Mouse (Mus musculus) hindbrain, postnatal 0 days (tissue): ENCODE measurements around the gene Tlr8. TPM values are rescaled to one million over a fixed set of nuclear protein-coding genes. Genes with fewer than 3 reads are reported as not detected.

Source experiments
- ATAC-seq: fragments of 200-750 bp; cut with Nextera tagmentation; 2 replicates; pipeline ENCODE4 v1.8.0; 2017; ENCODE audit warnings: mild to moderate bottlenecking, moderate TSS enrichment, moderate library complexity
- DNase-seq: peaks from one replicate; pipeline ENCODE4 v3.0.0-alpha.2; 2015; ENCODE audit warnings: low spot score
- H3K27ac ChIP-seq: fragments of 300-500 bp; sonication (generic); 2 replicates; pipeline ENCODE4 v1.5.1; 2014; ENCODE audit warnings: mild to moderate bottlenecking
- H3K27me3 ChIP-seq: fragments of 300-500 bp; sonication (generic); 2 replicates; pipeline ENCODE4 v1.6.1; 2014; ENCODE audit warnings: low read length, mixed read lengths; ENCODE audit not compliant: insufficient read depth
- H3K36me3 ChIP-seq: fragments of 300-500 bp; sonication (generic); 2 replicates; pipeline ENCODE4 v1.6.1; 2014; ENCODE audit warnings: low read length, mixed read lengths; ENCODE audit not compliant: insufficient read depth
- H3K4me1 ChIP-seq: fragments of 300-500 bp; sonication (generic); 2 replicates; pipeline ENCODE4 v1.6.1; 2014; ENCODE audit warnings: antibody characterized with exemption, low read length, mixed read lengths; ENCODE audit not compliant: insufficient read depth
- H3K4me2 ChIP-seq: fragments of 300-500 bp; sonication (generic); 2 replicates; pipeline ENCODE4 v1.6.1; 2014; ENCODE audit warnings: low read depth, mild to moderate bottlenecking, low read length, moderate library complexity, mixed read lengths
- H3K4me3 ChIP-seq: fragments of 300-500 bp; sonication (generic); 2 replicates; pipeline ENCODE4 v1.5.1; 2014; ENCODE audit warnings: low read length
- H3K9ac ChIP-seq: fragments of 300-500 bp; sonication (generic); replicated peaks from 2 replicates; pipeline ENCODE4 v1.6.1; 2014; ENCODE audit warnings: mild to moderate bottlenecking, low read length, moderate library complexity, mixed read lengths
- H3K9me3 ChIP-seq: fragments of 300-500 bp; sonication (generic); 2 replicates; pipeline ENCODE4 v1.6.1; 2016; ENCODE audit warnings: low read length, mixed read lengths
- CTCF ChIP-seq: IDR thresholded peaks from 2 replicates; pipeline ENCODE4 v1.5.1; 2016; ENCODE audit warnings: antibody characterized with exemption, control low read depth, low read depth
- WGBS: fragments of 180-500 bp; shearing (Covaris S2); extraction: QIAGEN DNeasy Blood & Tissue Kit; methylation state at CpG from one replicate; pipeline ENCODE4 v1.1.7; 2014; 5-methylcytosine and 5-hydroxymethylcytosine counted together
- polyA plus RNA-seq: library from polyadenylated mRNA; unstranded; fragments of >200 nt; fragmentation: Nextera tagmentation; extraction: Ambion mirVana; gene quantifications from 2 replicates; pipeline ENCODE4 v1.2.1, GENCODE M21; 2015
- total RNA-seq: library from RNA; depleted of rRNA; stranded (reverse); fragments of >200 nt; gene quantifications from 2 replicates; pipeline ENCODE4 v1.2.3, GENCODE M21; 2014; rRNA removed

Tlr8 gene
- total and polyA plus RNA-seq, 2 experiments from 2014 or later: 0.10 to 0.26 TPM

DNA sequence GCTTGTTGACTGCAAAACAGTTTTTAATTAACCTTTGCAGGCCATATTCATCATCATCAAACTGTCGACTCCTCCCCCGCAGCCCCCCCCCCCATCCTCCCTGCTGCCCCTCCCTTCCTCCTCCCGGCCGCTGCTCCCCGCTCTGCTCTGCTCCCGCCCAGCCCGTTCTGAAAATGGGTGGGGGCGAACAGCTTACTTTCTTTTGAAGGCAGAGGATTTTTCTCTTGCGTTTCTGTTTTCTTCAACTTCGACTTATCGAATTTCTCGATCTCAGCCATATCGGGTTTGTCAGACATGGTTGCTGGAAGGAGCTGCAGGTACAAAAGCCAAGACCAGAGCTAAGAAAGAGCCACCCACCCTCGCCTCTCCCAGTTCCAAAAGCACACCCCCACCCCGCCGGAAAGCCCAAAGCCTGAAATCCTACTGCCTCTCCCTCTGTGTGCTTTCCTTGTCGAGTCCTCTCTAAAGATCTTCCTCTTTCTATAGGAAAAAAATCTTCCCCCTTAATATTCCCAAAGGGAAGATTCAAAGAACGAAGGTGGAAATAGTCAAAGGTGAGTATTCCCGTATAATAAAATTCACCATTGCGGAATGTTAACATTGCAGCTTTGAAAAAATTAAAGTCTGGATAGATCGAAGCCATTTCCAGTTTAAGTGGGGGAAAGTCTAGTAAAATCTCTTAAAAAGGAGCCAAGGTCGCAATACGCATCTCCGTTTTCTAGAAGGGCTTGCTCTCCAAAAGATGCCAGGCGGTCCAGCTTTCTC lies 56.2 kb downstream of the Tlr8 start:
- Histone ChIP-seq H3K9me3 (no peaks in the 10 kb centered on the region), H3K9ac (peak overlapping the region; percentile 75), H3K27ac (peak overlapping the region; percentile 86), H3K4me2 (peak overlapping the region; percentile 61), H3K4me3 (peak overlapping the region; percentile 56), H3K27me3 (no peaks in the 10 kb centered on the region; the same call in 1 of the 2 replicates), H3K36me3 (no peaks in the 10 kb centered on the region), H3K4me1 (no peaks in the 10 kb centered on the region; the same call in 1 of the 2 replicates)
- no peak for TF ChIP-seq CTCF
- peak; percentile 62 for DNase-seq
- WGBS: 29% methylated on average over 25 of the region's 25 CpGs
- ATAC-seq: no peak

DNA sequence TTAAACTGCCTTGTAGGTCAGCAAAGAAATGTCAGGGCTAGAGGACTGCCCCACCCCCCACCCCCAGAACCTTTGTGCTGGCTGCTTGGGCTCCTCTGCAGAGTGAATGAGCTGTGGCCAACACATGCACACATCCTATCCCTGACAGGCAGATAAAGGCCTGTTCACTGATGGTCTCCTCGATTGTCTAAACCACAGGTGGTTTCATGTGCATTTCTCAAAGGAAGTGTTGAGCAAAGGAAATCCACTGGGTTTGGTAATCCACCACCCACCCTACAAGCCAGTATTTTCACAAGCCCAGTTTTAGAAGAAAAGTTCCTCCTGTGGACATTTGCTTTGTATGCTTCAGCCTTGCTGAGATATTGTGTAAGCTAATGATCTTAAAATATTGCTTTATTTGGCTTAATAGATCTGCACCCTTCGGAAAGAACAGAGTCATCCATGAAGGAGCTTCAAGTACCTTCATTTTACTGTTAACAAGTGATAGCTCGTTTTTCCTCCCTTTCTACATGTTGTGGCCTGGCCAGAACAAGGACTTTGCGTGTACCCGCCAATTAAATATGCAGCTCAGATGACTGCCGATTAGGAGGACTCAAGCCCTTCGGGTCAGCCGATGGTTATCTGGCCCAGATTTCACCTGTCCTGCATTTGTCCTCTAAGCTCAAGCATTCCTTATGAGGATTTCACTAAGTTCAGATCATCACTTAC lies 58.2 kb downstream of the Tlr8 start:
- H3K9me3 ChIP-seq: no peaks in the 10 kb centered on the region
- peak overlapping the region; percentile 61 for H3K4me2 ChIP-seq
- no peaks in the 10 kb centered on the region; the same call in 1 of the 2 replicates for H3K4me1 ChIP-seq
- 59% methylated on average over 8 of the region's 8 CpGs for WGBS
- no peak for TF ChIP-seq CTCF
- H3K4me3 ChIP-seq: 0 out of 2 replicates have a peak overlapping the region, but pooled peaks have one; percentile 56
- H3K27ac ChIP-seq: no peak overlapping the region
- no peaks in the 10 kb centered on the region for H3K36me3 ChIP-seq
- DNase-seq (no peak), ATAC-seq (no peak)
- H3K9ac ChIP-seq: no peak overlapping the region
- no peaks in the 10 kb centered on the region; the same call in 1 of the 2 replicates for H3K27me3 ChIP-seq

DNA sequence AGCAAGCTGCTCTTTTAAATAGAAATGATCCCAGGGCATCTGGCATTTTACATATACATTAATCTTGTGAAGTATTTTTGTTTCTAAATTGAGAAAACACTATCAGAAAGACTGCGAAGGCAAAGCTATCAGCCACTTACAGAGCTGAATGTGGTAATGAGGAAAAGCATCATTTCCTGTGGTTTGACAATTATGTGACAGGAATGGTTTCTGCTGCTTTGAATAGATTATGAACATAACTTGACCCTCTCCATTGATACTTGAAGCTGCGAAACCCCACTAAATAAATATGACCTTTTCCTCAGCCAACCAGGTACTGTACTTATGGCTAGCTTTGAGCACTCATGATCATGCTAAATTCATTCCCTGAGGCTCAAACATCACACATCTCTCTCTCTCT lies 62.8 kb downstream of the Tlr8 start:
- Histone ChIP-seq H3K27ac (no peak overlapping the region), H3K9ac (no peak overlapping the region), H3K4me1 (no peaks in the 10 kb centered on the region), H3K36me3 (no peaks in the 10 kb centered on the region), H3K4me3 (no peak overlapping the region), H3K4me2 (no peak overlapping the region), H3K9me3 (no peaks in the 10 kb centered on the region), H3K27me3 (no peaks in the 10 kb centered on the region)
- ATAC-seq (no peak), DNase-seq (no peak)
- TF ChIP-seq CTCF: no peak
- 82% methylated on average over 2 of the region's 2 CpGs for WGBS

DNA sequence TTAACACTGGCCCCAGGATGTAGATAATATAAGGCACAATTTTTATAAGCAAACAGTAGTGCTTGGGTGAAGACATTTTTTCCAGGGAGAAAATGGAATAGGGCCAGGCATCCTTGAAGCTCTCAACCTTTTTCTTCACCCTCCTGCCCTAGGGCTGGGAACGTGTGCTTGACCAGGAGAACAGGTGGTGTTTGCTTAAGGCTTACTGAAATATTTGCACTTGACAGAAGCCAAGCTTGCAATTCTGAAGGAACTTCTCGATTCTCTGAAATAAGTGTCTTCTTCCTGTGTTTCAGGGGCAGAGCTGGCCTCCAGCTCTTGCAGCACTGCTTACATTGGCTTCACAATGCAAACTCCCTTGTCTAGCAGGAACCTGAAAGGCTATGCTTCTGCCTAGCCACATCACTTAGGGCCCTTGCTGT lies 68.9 kb downstream of the Tlr8 start:
- Histone ChIP-seq H3K4me1 (no peaks in the 10 kb centered on the region), H3K4me3 (no peak overlapping the region), H3K36me3 (no peaks in the 10 kb centered on the region), H3K27me3 (no peaks in the 10 kb centered on the region), H3K4me2 (no peak overlapping the region), H3K27ac (no peak overlapping the region), H3K9me3 (no peaks in the 10 kb centered on the region), H3K9ac (no peak overlapping the region)
- 61% methylated on average over 2 of the region's 2 CpGs for WGBS
- ATAC-seq: no peak
- no peak for DNase-seq
- TF ChIP-seq CTCF: no peak

Other genes starting within 250 kb of the Tlr8 start
- gene Tmsb4x, start 55.0 kb downstream of the Tlr8 start, total RNA-seq: 879 and 1,090 TPM in 2 replicates
- gene Tmsb4x, start 55.0 kb downstream of the Tlr8 start, polyA plus RNA-seq: 4,785 and 5,074 TPM in 2 replicates
- gene Tlr7, start 66.2 kb upstream of the Tlr8 start, total RNA-seq: 1.2 and 2.1 TPM in 2 replicates
- 1.5 and 1.7 TPM in 2 replicates for gene Tlr7, start 66.2 kb upstream of the Tlr8 start, polyA plus RNA-seq
- 23.0 and 30.3 TPM in 2 replicates for gene Prps2, start 118.4 kb upstream of the Tlr8 start, total RNA-seq
- gene Prps2, start 118.4 kb upstream of the Tlr8 start, polyA plus RNA-seq: 14.3 and 15.4 TPM in 2 replicates